Mouse (Mus musculus) testis, adult 2 months (tissue): Measurements from ENCODE around the gene Iqsec3.

Source experiments
- CTCF ChIP-seq: fragments of 200-500 bp; IDR thresholded peaks from 2 replicates; pipeline ENCODE4 v1.5.1; 2012; ENCODE audit warnings: low read depth, mild to moderate bottlenecking, inconsistent platforms, low read length, moderate library complexity; ENCODE audit not compliant: control insufficient read depth, insufficient read depth, insufficient replicate concordance
- POLR2A ChIP-seq: fragments of 200-500 bp; IDR thresholded peaks from 2 replicates; pipeline ENCODE4 v1.6.1; 2012; ENCODE audit warnings: low read depth, mild to moderate bottlenecking, inconsistent platforms, low read length, moderate library complexity; ENCODE audit not compliant: control insufficient read depth

GRCm38 (mm10) chr6:121337770-121338518 is 135.5 kb downstream of the Iqsec3 start:
- TF ChIP-seq POLR2A (no peak), CTCF (peak; percentile 62; the same call in 1 of the 2 replicates)
